Mouse (Mus musculus) liver, embryonic 13.5 days (tissue): ENCODE results near the gene Arhgap10. TPM values are rescaled to one million over a fixed set of nuclear protein-coding genes. Genes with fewer than 3 reads are reported as not detected.

Experiments
- ATAC-seq: fragments of 200-750 bp; cut with Nextera tagmentation; 2 replicates; pipeline ENCODE4 v1.8.0; 2017; ENCODE audit warnings: low read depth, mild to moderate bottlenecking, moderate number of reproducible peaks, moderate library complexity
- DNase-seq: peaks from one replicate; pipeline ENCODE4 v3.0.0; 2022
- H3K27ac ChIP-seq: fragments of 300-500 bp; sonication (generic); 2 replicates; pipeline ENCODE4 v1.5.1; 2015; ENCODE audit warnings: moderate library complexity, mild to moderate bottlenecking, inconsistent platforms
- H3K27me3 ChIP-seq: fragments of 300-500 bp; sonication (generic); 2 replicates; pipeline ENCODE4 v1.6.1; 2015; ENCODE audit warnings: mild to moderate bottlenecking, inconsistent platforms
- H3K36me3 ChIP-seq: fragments of 300-500 bp; sonication (generic); 2 replicates; pipeline ENCODE4 v1.6.1; 2015; ENCODE audit warnings: mild to moderate bottlenecking, inconsistent platforms
- H3K4me1 ChIP-seq: fragments of 300-500 bp; sonication (generic); replicated peaks from 2 replicates; pipeline ENCODE4 v1.6.1; 2015; ENCODE audit warnings: inconsistent platforms
- H3K4me2 ChIP-seq: fragments of 300-500 bp; sonication (generic); 2 replicates; pipeline ENCODE4 v1.6.1; 2015; ENCODE audit warnings: inconsistent platforms, mild to moderate bottlenecking, moderate library complexity
- H3K4me3 ChIP-seq: fragments of 300-500 bp; sonication (generic); replicated peaks from 2 replicates; pipeline ENCODE4 v1.5.1; 2015; ENCODE audit warnings: mild to moderate bottlenecking, inconsistent platforms
- H3K9ac ChIP-seq: fragments of 300-500 bp; sonication (generic); 2 replicates; pipeline ENCODE4 v1.6.1; 2015; ENCODE audit warnings: mild to moderate bottlenecking, inconsistent platforms
- H3K9me3 ChIP-seq: fragments of 300-500 bp; sonication (generic); replicated peaks from 2 replicates; pipeline ENCODE4 v1.6.1; 2016; ENCODE audit warnings: inconsistent platforms
- WGBS: fragments of 180-500 bp; shearing (Covaris S2); methylation state at CpG from one replicate; pipeline ENCODE4 v1.1.7; 2015; ENCODE audit not compliant: insufficient replicate concordance; 5-methylcytosine and 5-hydroxymethylcytosine counted together
- polyA plus RNA-seq: library from polyadenylated mRNA; unstranded; fragments of >200 nt; fragmentation: Nextera tagmentation; extraction: Ambion mirVana; gene quantifications from 2 replicates; pipeline ENCODE4 v1.2.1, GENCODE M21; 2015

Arhgap10 gene
- polyA plus RNA-seq, 1 experiment from 2014 or later: 7.9 TPM

DNA sequence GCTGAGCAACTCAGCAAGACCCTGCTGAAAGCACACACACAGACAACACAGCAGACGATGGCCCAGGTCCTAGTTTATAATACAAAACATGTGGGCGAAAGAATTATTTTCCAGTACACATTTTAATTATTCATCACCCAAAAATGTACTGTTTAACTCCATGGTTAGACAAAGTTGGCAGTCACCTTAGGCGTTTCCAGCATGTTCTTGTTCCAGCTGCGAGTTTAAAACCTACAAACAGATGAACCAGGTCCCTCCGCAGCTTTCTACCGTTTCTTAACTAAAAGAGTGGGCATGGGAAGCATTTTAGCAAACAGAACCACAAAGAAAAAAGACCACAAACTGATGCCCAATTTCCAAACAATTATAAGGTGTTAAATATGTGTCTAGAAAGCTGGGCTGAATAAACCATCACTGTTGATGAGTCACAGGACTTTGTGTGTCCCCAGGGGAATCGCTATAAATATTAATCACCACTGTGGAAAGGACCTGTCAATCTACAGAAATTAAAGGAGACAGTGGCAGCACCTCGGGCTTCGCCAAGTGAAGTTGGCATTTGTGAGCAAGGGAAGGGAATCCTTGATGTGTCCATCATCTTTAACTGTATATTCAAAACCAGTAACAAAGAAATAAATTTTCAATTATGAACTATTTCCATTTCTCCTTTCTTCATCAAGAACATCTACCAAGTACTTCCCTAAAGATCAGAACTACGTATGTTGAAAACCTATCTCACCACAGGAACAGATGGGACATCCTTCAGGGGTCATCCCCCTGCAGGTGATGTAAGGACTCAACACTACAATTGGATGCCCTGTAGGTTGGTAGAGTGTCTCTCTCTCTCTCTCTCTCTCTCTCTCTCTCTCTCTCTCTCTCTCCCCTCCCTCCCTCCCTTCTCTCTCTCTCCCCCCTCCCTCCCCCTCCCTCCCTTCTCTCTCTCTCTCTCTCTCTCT lies 23.1 kb downstream of the Arhgap10 start:
- 78% methylated on average over 10 of the region's 10 CpGs for WGBS
- Histone ChIP-seq H3K4me2 (no peak overlapping the region), H3K27ac (no peak overlapping the region), H3K4me3 (no peak overlapping the region), H3K9me3 (no peaks in the 10 kb centered on the region), H3K4me1 (peaks cover 66% of the 10 kb centered on the region), H3K27me3 (no peaks in the 10 kb centered on the region), H3K9ac (no peak overlapping the region), H3K36me3 (no peaks in the 10 kb centered on the region)
- DNase-seq (no peak), ATAC-seq (no peak)

DNA sequence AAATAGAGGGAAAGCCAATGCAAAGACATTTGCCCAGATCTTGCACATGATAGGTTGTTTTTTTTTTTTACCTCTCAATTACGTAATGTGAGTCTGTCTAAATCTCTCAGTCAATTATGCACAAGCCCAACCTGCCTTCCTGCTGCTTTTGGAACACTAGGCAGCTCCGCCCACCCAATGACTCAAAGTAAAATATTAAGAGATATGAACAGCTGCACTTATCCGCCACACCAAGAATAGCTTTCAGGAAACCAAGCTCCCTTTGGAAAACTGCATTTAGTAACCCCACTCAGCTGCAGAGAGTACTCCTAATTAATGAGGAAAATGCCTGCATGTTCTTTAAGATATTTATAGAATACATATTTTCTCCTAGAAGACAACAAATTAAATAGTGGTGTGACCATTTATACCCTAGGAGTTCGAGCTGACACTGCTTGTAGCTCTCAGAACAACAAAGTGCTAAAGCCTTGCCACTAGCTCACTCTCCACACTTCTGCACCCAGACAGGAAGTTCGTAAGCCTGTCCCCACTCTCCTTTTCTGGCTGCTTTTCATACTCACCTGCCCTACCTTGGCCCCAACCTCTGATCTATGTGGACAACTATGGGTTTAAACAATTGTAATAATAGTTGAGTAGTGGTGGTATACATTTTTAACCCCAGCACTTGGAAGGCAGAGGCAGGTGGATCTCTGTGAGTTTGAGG lies 25.2 kb downstream of the Arhgap10 start:
- no peaks in the 10 kb centered on the region for H3K36me3 ChIP-seq
- H3K27ac ChIP-seq: peak overlapping the region; percentile 84
- 27% methylated on average over 5 of the region's 5 CpGs for WGBS
- H3K4me3 ChIP-seq: no peak overlapping the region
- no peaks in the 10 kb centered on the region for H3K27me3 ChIP-seq
- peak overlapping the region; percentile 57 for H3K4me2 ChIP-seq
- DNase-seq (peak; percentile 36), ATAC-seq (peak; percentile 32; the same call in 1 of the 2 replicates)
- H3K4me1 ChIP-seq: peaks cover 83% of the 10 kb centered on the region
- H3K9me3 ChIP-seq: no peaks in the 10 kb centered on the region
- H3K9ac ChIP-seq: no peak overlapping the region

DNA sequence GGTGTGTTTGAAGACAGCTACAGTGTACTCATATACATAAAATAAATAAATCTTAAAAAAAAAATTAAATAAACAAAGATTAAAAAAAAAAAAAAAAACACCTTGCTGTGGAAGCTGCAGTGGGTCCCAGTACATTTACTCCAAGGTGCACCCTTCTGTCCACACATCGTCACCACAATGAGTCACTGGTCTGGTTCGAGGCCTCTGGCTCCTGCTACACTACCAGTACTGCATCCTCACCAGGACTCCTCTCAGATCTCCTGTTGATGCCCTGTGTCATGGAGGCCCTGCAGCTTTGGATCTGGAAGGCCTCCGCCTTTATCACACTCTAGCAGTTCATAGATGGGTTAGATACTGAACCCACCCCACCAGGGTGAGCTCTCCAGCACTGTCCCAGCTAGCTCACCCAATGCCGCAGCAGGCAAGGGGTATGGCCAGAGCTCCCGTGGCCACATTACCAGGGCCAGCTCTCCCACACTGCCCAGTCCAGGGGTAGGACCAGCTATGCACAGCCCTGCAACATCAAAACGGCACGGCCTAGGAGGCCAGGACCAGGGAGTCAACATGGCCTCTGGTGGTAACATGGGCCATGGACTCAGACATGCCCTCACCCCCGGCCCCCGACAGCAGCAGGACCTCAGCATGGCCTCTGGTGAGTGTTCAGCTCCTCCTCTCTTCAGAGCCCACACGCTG lies 26.4 kb downstream of the Arhgap10 start:
- peak overlapping the region; percentile 16; the same call in 1 of the 2 replicates for H3K4me3 ChIP-seq
- no peaks in the 10 kb centered on the region for H3K9me3 ChIP-seq
- H3K27me3 ChIP-seq: no peaks in the 10 kb centered on the region
- H3K9ac ChIP-seq: peak overlapping the region; percentile 50
- DNase-seq (peak; percentile 61), ATAC-seq (peak; percentile 96)
- H3K36me3 ChIP-seq: no peaks in the 10 kb centered on the region
- peak overlapping the region; percentile 57 for H3K4me2 ChIP-seq
- WGBS: 51% methylated on average over 10 of the region's 10 CpGs
- peaks cover 85% of the 10 kb centered on the region for H3K4me1 ChIP-seq
- peak overlapping the region; percentile 84 for H3K27ac ChIP-seq

DNA sequence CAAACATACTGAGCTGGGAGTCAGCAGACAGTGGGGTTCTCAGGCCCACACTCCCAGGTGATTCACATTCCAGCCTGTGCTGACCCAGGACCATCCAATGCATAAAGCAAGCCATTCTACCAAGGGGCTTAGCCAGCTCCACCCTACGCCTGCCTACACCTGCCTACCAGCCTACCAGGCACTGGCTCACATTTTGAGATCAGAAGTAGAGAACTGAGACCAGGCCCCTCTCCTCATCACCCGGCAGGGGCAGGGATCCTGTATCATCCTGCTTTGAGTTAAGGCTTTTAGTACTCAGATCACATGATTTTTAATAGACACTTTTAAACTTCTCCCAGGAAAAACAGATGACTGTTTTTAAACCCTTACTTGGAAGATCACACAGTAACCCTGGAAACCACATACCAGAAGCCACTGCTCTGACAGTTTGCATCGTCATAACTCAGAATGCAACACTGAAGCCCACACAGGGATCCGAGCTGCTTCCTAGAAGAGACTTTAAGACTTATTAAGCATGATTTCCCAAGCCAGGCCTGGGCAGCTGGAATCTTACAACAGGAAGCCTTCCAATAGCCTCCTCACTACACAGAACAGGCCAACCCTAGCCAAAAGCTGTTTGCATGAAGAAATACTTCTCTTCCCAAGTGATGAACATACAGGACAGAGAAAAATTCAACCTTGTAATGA lies 27.5 kb downstream of the Arhgap10 start:
- DNase-seq (no peak), ATAC-seq (no peak)
- Histone ChIP-seq H3K4me3 (no peak overlapping the region), H3K4me2 (no peak overlapping the region), H3K36me3 (no peaks in the 10 kb centered on the region), H3K4me1 (peaks cover 90% of the 10 kb centered on the region), H3K27me3 (no peaks in the 10 kb centered on the region), H3K9me3 (no peaks in the 10 kb centered on the region), H3K9ac (peak overlapping the region; percentile 39; the same call in 1 of the 2 replicates), H3K27ac (peak overlapping the region; percentile 77)
- WGBS: 52% methylated on average over 4 of the region's 4 CpGs

DNA sequence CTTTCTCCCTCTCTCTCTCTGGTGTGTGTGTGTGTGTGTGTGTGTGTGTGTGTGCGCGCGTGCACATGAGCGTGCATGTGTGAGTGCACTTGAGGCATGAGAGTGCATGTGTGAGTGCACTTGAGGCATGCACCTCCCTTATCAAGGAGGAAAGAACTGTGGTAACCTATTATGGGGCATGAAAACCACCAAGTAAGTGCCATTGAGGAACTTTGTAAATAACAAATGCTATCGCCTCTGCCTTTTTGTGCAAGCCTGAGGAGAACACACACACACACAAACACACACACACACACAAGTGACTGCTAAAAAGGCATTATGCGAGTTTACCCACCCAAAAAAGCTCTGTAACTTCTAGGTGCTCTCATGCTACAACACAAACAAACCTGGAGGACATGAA lies 28.5 kb downstream of the Arhgap10 start:
- Histone ChIP-seq H3K27ac (peak overlapping the region; percentile 77), H3K4me3 (no peak overlapping the region), H3K36me3 (no peaks in the 10 kb centered on the region), H3K4me1 (peaks cover 100% of the 10 kb centered on the region), H3K4me2 (no peak overlapping the region), H3K9ac (no peak overlapping the region), H3K9me3 (no peaks in the 10 kb centered on the region), H3K27me3 (no peaks in the 10 kb centered on the region)
- DNase-seq (no peak), ATAC-seq (no peak)
- 79% methylated on average over 6 of the region's 6 CpGs for WGBS

DNA sequence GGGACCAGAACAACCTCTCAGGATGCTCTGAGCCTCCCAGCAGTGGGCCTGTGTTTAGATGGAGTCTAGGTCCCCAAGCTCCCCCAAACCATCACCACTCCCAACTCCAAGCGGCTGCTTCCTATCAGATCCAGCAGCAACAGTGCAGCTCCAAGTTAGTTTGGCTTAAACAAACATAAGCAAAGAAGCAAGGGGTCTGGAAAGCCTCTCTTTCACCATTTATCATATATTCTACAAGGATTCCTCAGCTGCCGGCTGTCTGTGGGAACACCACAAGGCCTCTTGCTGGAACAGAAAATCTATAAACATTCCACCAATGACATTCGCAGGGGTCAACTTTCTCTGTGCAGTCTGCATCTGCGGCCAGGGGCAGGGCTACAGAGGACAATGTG lies 29.5 kb downstream of the Arhgap10 start:
- no peaks in the 10 kb centered on the region for H3K27me3 ChIP-seq
- DNase-seq (no peak), ATAC-seq (no peak)
- no peak overlapping the region for H3K4me3 ChIP-seq
- 69% methylated on average over 4 of the region's 4 CpGs for WGBS
- H3K9me3 ChIP-seq: no peaks in the 10 kb centered on the region
- no peak overlapping the region for H3K9ac ChIP-seq
- 0 out of 2 replicates have a peak overlapping the region, but pooled peaks have one; percentile 43 for H3K27ac ChIP-seq
- peaks cover 100% of the 10 kb centered on the region for H3K4me1 ChIP-seq
- H3K4me2 ChIP-seq: no peak overlapping the region
- no peaks in the 10 kb centered on the region for H3K36me3 ChIP-seq

DNA sequence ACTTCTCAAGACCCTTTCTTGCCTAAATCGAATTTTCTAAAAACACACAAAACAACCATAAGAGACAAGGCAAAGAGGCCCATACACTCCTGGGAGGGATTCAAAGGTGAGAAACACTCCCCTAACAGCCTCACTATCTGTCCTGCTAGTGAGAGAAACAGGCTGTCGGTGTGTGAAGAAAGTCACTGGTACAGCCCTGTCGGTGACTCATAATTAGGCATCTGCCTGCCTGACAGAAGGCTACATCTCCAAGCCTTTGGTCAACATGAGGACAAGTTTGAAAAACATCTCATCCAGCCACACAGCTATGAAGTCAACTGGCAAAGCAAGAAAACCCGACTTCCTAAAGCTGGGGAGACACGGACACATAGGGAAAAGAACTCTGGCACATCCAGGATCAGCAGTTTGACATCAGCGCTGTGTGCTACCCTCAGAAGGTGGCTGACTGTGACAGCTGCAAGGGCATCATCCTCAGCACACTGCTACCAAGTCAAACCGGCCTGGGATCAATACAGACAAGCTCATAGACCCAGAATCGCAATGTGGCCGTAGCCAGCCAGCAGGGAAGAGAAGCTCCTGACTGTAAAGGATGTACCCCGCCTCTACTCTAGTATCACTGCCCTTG lies 30.1 kb downstream of the Arhgap10 start:
- H3K4me2 ChIP-seq: no peak overlapping the region
- no peak overlapping the region for H3K9ac ChIP-seq
- peaks cover 98% of the 10 kb centered on the region for H3K4me1 ChIP-seq
- H3K4me3 ChIP-seq: no peak overlapping the region
- ATAC-seq (no peak), DNase-seq (no peak)
- WGBS: 68% methylated on average over 10 of the region's 10 CpGs
- peak overlapping the region; percentile 43; the same call in 1 of the 2 replicates for H3K27ac ChIP-seq
- no peaks in the 10 kb centered on the region for H3K36me3 ChIP-seq
- no peaks in the 10 kb centered on the region for H3K27me3 ChIP-seq
- no peaks in the 10 kb centered on the region for H3K9me3 ChIP-seq

DNA sequence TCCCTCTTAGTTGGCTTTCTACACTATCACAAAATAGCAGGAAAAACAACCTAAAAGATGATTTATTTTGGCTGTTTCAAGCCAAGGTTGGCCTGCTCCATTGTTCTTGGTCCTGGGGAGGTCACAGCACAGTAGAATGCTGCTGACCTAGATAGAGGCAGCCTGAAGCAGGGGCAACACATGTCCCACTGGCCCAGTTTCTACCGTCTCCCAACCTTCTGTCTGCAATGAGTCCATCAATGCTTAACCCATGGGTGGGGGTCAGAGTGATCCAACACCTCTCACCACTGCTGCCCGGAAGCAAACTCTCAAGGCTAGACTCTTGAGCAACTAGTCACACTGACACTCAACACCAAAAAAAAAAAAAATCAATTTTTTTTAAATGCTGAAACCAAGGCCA lies 31.0 kb downstream of the Arhgap10 start:
- Histone ChIP-seq H3K9ac (no peak overlapping the region), H3K27me3 (no peaks in the 10 kb centered on the region), H3K36me3 (no peaks in the 10 kb centered on the region), H3K4me3 (no peak overlapping the region), H3K4me1 (peaks cover 97% of the 10 kb centered on the region), H3K27ac (no peak overlapping the region), H3K9me3 (no peaks in the 10 kb centered on the region), H3K4me2 (no peak overlapping the region)
- ATAC-seq (no peak), DNase-seq (no peak)
- WGBS: 65% methylated on average over 2 of the region's 2 CpGs

DNA sequence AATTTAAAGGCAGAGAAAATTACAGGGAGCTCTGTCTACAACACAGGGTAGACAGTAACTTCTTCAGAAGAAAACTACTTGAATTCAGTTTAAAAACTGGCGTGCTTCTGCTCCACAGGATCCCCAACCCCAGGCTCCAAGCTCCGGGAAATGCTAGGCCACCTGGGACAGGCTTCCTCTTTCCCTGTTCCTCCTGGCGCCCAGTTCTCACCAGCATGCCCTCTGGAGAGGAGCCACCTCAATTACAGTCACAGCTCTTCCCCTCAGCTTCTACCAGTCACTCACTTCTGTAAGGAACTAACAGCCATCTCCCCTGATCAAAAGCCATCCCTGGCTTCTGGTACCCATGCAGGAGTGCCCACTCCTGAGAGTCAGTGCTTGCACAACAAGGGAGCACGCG lies 32.9 kb downstream of the Arhgap10 start:
- no peak for ATAC-seq
- Histone ChIP-seq H3K27me3 (no peaks in the 10 kb centered on the region), H3K9me3 (no peaks in the 10 kb centered on the region), H3K4me2 (no peak overlapping the region), H3K9ac (no peak overlapping the region), H3K4me3 (no peak overlapping the region), H3K27ac (no peak overlapping the region), H3K4me1 (peaks cover 92% of the 10 kb centered on the region), H3K36me3 (no peaks in the 10 kb centered on the region)
- 58% methylated on average over 5 of the region's 5 CpGs for WGBS
- no peak for DNase-seq

DNA sequence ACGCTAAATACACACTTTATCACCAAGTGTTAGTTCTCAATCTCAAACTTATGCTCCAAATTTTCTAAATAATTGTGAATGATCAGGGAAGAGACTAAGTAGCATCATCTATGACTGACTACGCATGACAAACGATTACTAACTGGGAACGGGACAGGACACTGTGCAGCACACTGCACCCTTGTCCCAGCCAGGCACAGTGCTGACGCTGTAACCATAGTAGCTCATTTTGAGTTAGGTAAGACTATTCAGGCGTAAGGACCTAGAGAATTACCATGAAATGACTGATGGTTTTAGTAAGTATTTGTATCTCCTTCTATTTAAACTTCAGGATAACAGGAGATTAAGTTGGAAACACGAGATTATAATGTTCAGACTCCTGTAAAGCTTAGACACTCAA lies 33.5 kb downstream of the Arhgap10 start:
- Histone ChIP-seq H3K4me3 (no peak overlapping the region), H3K36me3 (no peaks in the 10 kb centered on the region), H3K4me1 (peaks cover 92% of the 10 kb centered on the region), H3K4me2 (peak overlapping the region; percentile 23; the same call in 1 of the 2 replicates), H3K9ac (no peak overlapping the region), H3K27me3 (no peaks in the 10 kb centered on the region), H3K27ac (peak overlapping the region; percentile 64; the same call in 1 of the 2 replicates), H3K9me3 (no peaks in the 10 kb centered on the region)
- 60% methylated on average over 7 of the region's 7 CpGs for WGBS
- ATAC-seq (no peak), DNase-seq (no peak)
